In genomic region chr17:5958636-5959035, GRCm38 (mm10) we compare ENCODE assay signal across 21 mouse cellular contexts. TPM values are rescaled to one million over a fixed set of nuclear protein-coding genes. Genes with fewer than 3 reads are reported as not detected.
DNase-seq lines count a peak whose midpoint lies in the region; ATAC-seq and TF ChIP-seq lines count a peak whose summit lies in the region.
"Had no signal": no experiment of that assay in that cellular context is flagged by ENCODE, and none has a peak within 500 bp of the region (broad histone marks: within the 10 kb centered on the region; RNA-seq: fewer than 3 reads in every experiment).

No protein-coding gene starts in this region.

- DNase-seq in heart, adult 11 months: peak; percentile 90
- no peak for DNase-seq in lung, postnatal 0 days (ENCODE audit: low spot score)
- DNase-seq in embryonic facial prominence, embryonic 14.5 days (ENCODE audit: low spot score): no peak
- DNase-seq in gastrocnemius, postnatal 4 days (ENCODE audit: low spot score in 2 of 2): no peak
- DNase-seq in left cerebral cortex, adult 11 months (ENCODE audit: low spot score): no peak
- DNase-seq: adrenal gland, postnatal 25 days; cerebellum, adult 2 months; gastrocnemius, postnatal 10 days; kidney, adult 11 months; kidney, postnatal 14 days; layer of hippocampus, adult 9-11 months; lung, postnatal 14 days had no signal

- TF ChIP-seq CTCF in lung, postnatal 0 days (IDR thresholded peaks at IDR 0.05): no peak

- no peaks in the 10 kb centered on the region for H3K36me3 ChIP-seq in heart, embryonic 11.5 days (ENCODE audit: control insufficient read depth, insufficient read depth, low read length)
- no peaks in the 10 kb centered on the region for H3K36me3 ChIP-seq in lung, embryonic 16.5 days (ENCODE audit: control insufficient read depth, insufficient read depth, low read length)
- no peaks in the 10 kb centered on the region for H3K36me3 ChIP-seq in lung, postnatal 0 days (ENCODE audit: insufficient read depth, low read length)
- H3K36me3 ChIP-seq in embryonic facial prominence, embryonic 14.5 days (ENCODE audit: control insufficient read depth, insufficient read depth, low read length): no peaks in the 10 kb centered on the region
- H3K36me3 ChIP-seq in stomach, embryonic 15.5 days: no peaks in the 10 kb centered on the region
- H3K36me3 ChIP-seq: embryonic facial prominence, embryonic 12.5 days; forebrain, embryonic 10.5 days; hindbrain, embryonic 13.5 days had no signal

- ATAC-seq in heart, embryonic 11.5 days (replicated peaks; ENCODE audit: insufficient number of reproducible peaks, low FRiP score, low TSS enrichment): no peak
- no peak for ATAC-seq in lung, embryonic 16.5 days (ENCODE audit: low read depth)
- ATAC-seq in lung, postnatal 0 days: no peak
- no peak for ATAC-seq in embryonic facial prominence, embryonic 14.5 days (ENCODE audit: low read depth)
- no peak for ATAC-seq in stomach, embryonic 15.5 days (ENCODE audit: insufficient read depth, low FRiP score, low read depth)
- ATAC-seq: activated CD4-positive, CD25-positive, alpha-beta regulatory T cell, adult 4 months; CD4-positive, CD25-positive, alpha-beta regulatory T cell, adult 4 months had no signal

- no peak overlapping the region for H3K4me2 ChIP-seq in heart, embryonic 11.5 days
- peak overlapping the region; percentile 27; the same call in 1 of the 2 replicates for H3K4me2 ChIP-seq in lung, embryonic 16.5 days (ENCODE audit: low read depth, low read length)
- H3K4me2 ChIP-seq in lung, postnatal 0 days (replicated peaks; ENCODE audit: low read depth, low read length): no peak overlapping the region
- H3K4me2 ChIP-seq in embryonic facial prominence, embryonic 14.5 days (ENCODE audit: low read depth, low read length): 0 out of 2 replicates have a peak overlapping the region, but pooled peaks have one; percentile 23
- peak overlapping the region; percentile 42 for H3K4me2 ChIP-seq in stomach, embryonic 15.5 days
- H3K4me2 ChIP-seq: embryonic facial prominence, embryonic 12.5 days; hindbrain, embryonic 13.5 days; liver, embryonic 11.5 days had no signal

- no peak overlapping the region for H3K27ac ChIP-seq in heart, embryonic 11.5 days (ENCODE audit: low read depth, low read length)
- peak overlapping the region; percentile 12; the same call in 1 of the 2 replicates for H3K27ac ChIP-seq in lung, embryonic 16.5 days (ENCODE audit: low read length)
- H3K27ac ChIP-seq in lung, postnatal 0 days (ENCODE audit: low read length): no peak overlapping the region
- peak overlapping the region; percentile 35; the same call in 1 of the 2 replicates for H3K27ac ChIP-seq in embryonic facial prominence, embryonic 14.5 days (replicated peaks; ENCODE audit: low read depth, low read length)
- H3K27ac ChIP-seq in stomach, embryonic 15.5 days: peak overlapping the region; percentile 84
- H3K27ac ChIP-seq: embryonic facial prominence, embryonic 12.5 days; forebrain, embryonic 10.5 days; hindbrain, embryonic 13.5 days had no signal

- TF ChIP-seq EP300 in lung, postnatal 0 days (IDR thresholded peaks at IDR 0.05): no peak

- no peak overlapping the region for H3K9ac ChIP-seq in heart, embryonic 11.5 days (ENCODE audit: low read depth, low read length)
- peak overlapping the region; percentile 27; the same call in 1 of the 2 replicates for H3K9ac ChIP-seq in lung, embryonic 16.5 days (ENCODE audit: low read length)
- no peak overlapping the region for H3K9ac ChIP-seq in lung, postnatal 0 days (replicated peaks; ENCODE audit: low read depth)
- 0 out of 2 replicates have a peak overlapping the region, but pooled peaks have one; percentile 30 for H3K9ac ChIP-seq in embryonic facial prominence, embryonic 14.5 days (ENCODE audit: low read depth, low read length)
- H3K9ac ChIP-seq in stomach, embryonic 15.5 days: no peak overlapping the region
- H3K9ac ChIP-seq: embryonic facial prominence, embryonic 12.5 days; hindbrain, embryonic 13.5 days had no signal

- 71% methylated on average over 10 of the region's 10 CpGs for WGBS in heart, embryonic 11.5 days (ENCODE audit: insufficient replicate concordance)
- 64% methylated on average over 10 of the region's 10 CpGs for WGBS in lung, embryonic 16.5 days
- 68% methylated on average over 10 of the region's 10 CpGs for WGBS in lung, postnatal 0 days
- WGBS in embryonic facial prominence, embryonic 14.5 days: 75% methylated on average over 10 of the region's 10 CpGs
- 77% methylated on average over 10 of the region's 10 CpGs for WGBS in stomach, embryonic 15.5 days

- H3K27me3 ChIP-seq in heart, embryonic 11.5 days (ENCODE audit: control insufficient read depth, insufficient read depth, low read length): no peaks in the 10 kb centered on the region
- no peaks in the 10 kb centered on the region for H3K27me3 ChIP-seq in lung, embryonic 16.5 days (ENCODE audit: control insufficient read depth, insufficient read depth, low read depth, low read length)
- H3K27me3 ChIP-seq in lung, postnatal 0 days (replicated peaks; ENCODE audit: insufficient read depth, low read length): no peaks in the 10 kb centered on the region
- H3K27me3 ChIP-seq in embryonic facial prominence, embryonic 14.5 days (replicated peaks; ENCODE audit: control insufficient read depth, insufficient read depth, low read length): no peaks in the 10 kb centered on the region
- no peaks in the 10 kb centered on the region for H3K27me3 ChIP-seq in stomach, embryonic 15.5 days (replicated peaks)
- H3K27me3 ChIP-seq: embryonic facial prominence, embryonic 12.5 days; hindbrain, embryonic 13.5 days had no signal

- peaks cover 14% of the 10 kb centered on the region; the same call in 1 of the 2 replicates for H3K4me1 ChIP-seq in heart, embryonic 11.5 days (ENCODE audit: control insufficient read depth, insufficient read depth, low read length)
- peaks cover 21% of the 10 kb centered on the region for H3K4me1 ChIP-seq in lung, embryonic 16.5 days (replicated peaks; ENCODE audit: control insufficient read depth, insufficient read depth, low read length)
- H3K4me1 ChIP-seq in lung, postnatal 0 days (ENCODE audit: insufficient read depth, low read depth, low read length): no peaks in the 10 kb centered on the region
- H3K4me1 ChIP-seq in embryonic facial prominence, embryonic 14.5 days (ENCODE audit: control insufficient read depth, insufficient read depth, low read length): peaks cover 10% of the 10 kb centered on the region
- peaks cover 35% of the 10 kb centered on the region for H3K4me1 ChIP-seq in stomach, embryonic 15.5 days
- H3K4me1 ChIP-seq: hindbrain, embryonic 13.5 days had no signal

- no peaks in the 10 kb centered on the region for H3K9me3 ChIP-seq in heart, embryonic 11.5 days (replicated peaks; ENCODE audit: control insufficient read depth, low read length)
- no peaks in the 10 kb centered on the region for H3K9me3 ChIP-seq in lung, embryonic 16.5 days (ENCODE audit: control insufficient read depth, low read length)
- H3K9me3 ChIP-seq in lung, postnatal 0 days (ENCODE audit: low read length): no peaks in the 10 kb centered on the region
- no peaks in the 10 kb centered on the region for H3K9me3 ChIP-seq in embryonic facial prominence, embryonic 14.5 days (ENCODE audit: control insufficient read depth, low read length)
- H3K9me3 ChIP-seq in stomach, embryonic 15.5 days: no peaks in the 10 kb centered on the region
- H3K9me3 ChIP-seq: embryonic facial prominence, embryonic 12.5 days; hindbrain, embryonic 13.5 days had no signal

- no peak overlapping the region for H3K4me3 ChIP-seq in heart, embryonic 11.5 days (ENCODE audit: low read depth, low read length)
- no peak overlapping the region for H3K4me3 ChIP-seq in lung, embryonic 16.5 days (ENCODE audit: low read length)
- no peak overlapping the region for H3K4me3 ChIP-seq in lung, postnatal 0 days (ENCODE audit: low read depth, low read length)
- H3K4me3 ChIP-seq in embryonic facial prominence, embryonic 14.5 days (ENCODE audit: low read depth, low read length): no peak overlapping the region
- H3K4me3 ChIP-seq in stomach, embryonic 15.5 days (replicated peaks): peak overlapping the region; percentile 4; the same call in 1 of the 2 replicates
- H3K4me3 ChIP-seq: embryonic facial prominence, embryonic 12.5 days; forebrain, embryonic 10.5 days; hindbrain, embryonic 13.5 days had no signal

RNA-seq across cellular contexts. Expression of gene Synj2, which starts 17.6 kb away (rescaled TPM):
- polyA plus RNA-seq in heart, embryonic 11.5 days (2014; fragmentation: Nextera tagmentation; extraction: Ambion mirVana): 3.0 and 3.3 TPM in 2 replicates
- polyA plus RNA-seq in lung, embryonic 16.5 days (2015; fragmentation: Nextera tagmentation; extraction: Ambion mirVana): 2.5 and 3.2 TPM in 2 replicates
- 1.8 and 2.1 TPM in 2 replicates for polyA plus RNA-seq in lung, postnatal 0 days (2015; fragmentation: Nextera tagmentation; extraction: Ambion mirVana)
- polyA plus RNA-seq in embryonic facial prominence, embryonic 14.5 days (2014; fragmentation: Nextera tagmentation; extraction: Ambion mirVana): 4.3 and 4.7 TPM in 2 replicates
- polyA plus RNA-seq in stomach, embryonic 15.5 days (2015; fragmentation: Nextera tagmentation; extraction: Ambion mirVana): 5.9 and 6.6 TPM in 2 replicates
- 10 to 100 TPM; 31.6 to 39.0 TPM for total RNA-seq in gastrocnemius, postnatal 4 days (2021)

Comparison
In these comparisons a context has a peak if more than half of its experiments do, and no peak if none do; other contexts are left out.
1. H3K27ac ChIP-seq: peak in lung, embryonic 16.5 days (single experiment), embryonic facial prominence, embryonic 14.5 days (single experiment) and stomach, embryonic 15.5 days (single experiment); none in heart, embryonic 11.5 days (single experiment) and lung, postnatal 0 days (single experiment).
2. H3K4me2 ChIP-seq: peak in lung, embryonic 16.5 days (single experiment), embryonic facial prominence, embryonic 14.5 days (single experiment) and stomach, embryonic 15.5 days (single experiment); none in heart, embryonic 11.5 days (single experiment) and lung, postnatal 0 days (single experiment).
3. H3K9ac ChIP-seq: peak in lung, embryonic 16.5 days (single experiment) and embryonic facial prominence, embryonic 14.5 days (single experiment); none in heart, embryonic 11.5 days (single experiment), lung, postnatal 0 days (single experiment) and stomach, embryonic 15.5 days (single experiment).